Mouse (Mus musculus) testis, adult 2 months (tissue): ENCODE measurements around the gene Hyal1.

ENCODE experiments used
- CTCF ChIP-seq: fragments of 200-500 bp; IDR thresholded peaks from 2 replicates; pipeline ENCODE4 v1.5.1; 2012; ENCODE audit warnings: low read depth, mild to moderate bottlenecking, inconsistent platforms, low read length, moderate library complexity; ENCODE audit not compliant: control insufficient read depth, insufficient read depth, insufficient replicate concordance
- POLR2A ChIP-seq: fragments of 200-500 bp; IDR thresholded peaks from 2 replicates; pipeline ENCODE4 v1.6.1; 2012; ENCODE audit warnings: low read depth, mild to moderate bottlenecking, inconsistent platforms, low read length, moderate library complexity; ENCODE audit not compliant: control insufficient read depth

GRCm38 (mm10) chr9:107626158-107626843, 49.6 kb downstream of the Hyal1 start:
- TF ChIP-seq POLR2A (no peak), CTCF (no peak)
